Mouse (Mus musculus) liver, embryonic 14.5 days (tissue): ENCODE results near the gene Nfia.

ENCODE experiments used
- CTCF ChIP-seq: IDR thresholded peaks from 2 replicates; pipeline ENCODE4 v1.5.1; 2016; ENCODE audit warnings: antibody characterized with exemption, low read depth, control low read depth
- EP300 ChIP-seq: IDR thresholded peaks from 2 replicates; pipeline ENCODE4 v1.6.1; 2016; ENCODE audit warnings: antibody characterized with exemption, low read depth

GRCm38 (mm10) chr4:97869451-97869850 lies 96.9 kb downstream of the Nfia start:
- no peak for TF ChIP-seq CTCF
- no peak for TF ChIP-seq EP300
